Mouse (Mus musculus): Measurements from ENCODE around the gene Apoh. TPM values are rescaled to one million over a fixed set of nuclear protein-coding genes. Genes with fewer than 3 reads are reported as not detected.

Gene Apoh
- total and polyA plus RNA-seq, 2 experiments from 2014 or later, result 0.56 TPM; not detected in 1

DNA sequence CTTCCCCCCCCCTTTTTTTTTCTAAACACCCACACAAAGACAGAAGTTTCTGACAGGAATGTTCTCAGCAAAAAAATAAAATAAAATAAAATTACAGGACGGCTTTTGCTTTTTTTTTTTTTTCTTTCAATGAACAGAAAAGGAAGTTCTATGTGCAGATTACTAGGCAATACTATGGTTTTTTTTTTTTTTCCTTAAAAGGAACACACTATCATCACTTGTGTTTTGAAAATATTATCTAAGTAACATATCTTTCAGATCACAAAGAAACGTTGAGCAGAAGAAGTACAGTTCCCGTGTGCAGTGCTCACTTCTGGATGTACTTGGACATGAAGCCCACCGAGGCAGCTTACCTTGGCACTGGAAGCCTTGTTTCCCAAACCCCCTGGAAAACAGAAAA lies 2.9 kb upstream of the Apoh start:
- Histone ChIP-seq H3K4me3 (ENCODE audit: low read length) (no peak overlapping the region), H3K27ac (no peak overlapping the region), H3K36me3 (ENCODE audit: insufficient read depth, low read length) (no peaks in the 10 kb centered on the region), H3K4me2 (ENCODE audit: low read depth, low read length) (no peak overlapping the region), H3K9ac (replicated peaks; ENCODE audit: low read length) (no peak overlapping the region), H3K4me1 (ENCODE audit: insufficient read depth, low read length) (peaks cover 12% of the 10 kb centered on the region; the same call in 1 of the 2 replicates), H3K9me3 (ENCODE audit: low read length) (no peaks in the 10 kb centered on the region), H3K27me3 (ENCODE audit: insufficient read depth, low read length) (no peaks in the 10 kb centered on the region)
- TF ChIP-seq CTCF (IDR thresholded peaks at IDR 0.05; ENCODE audit: low read depth), result no peak
- 93% methylated on average over 4 of the region's 4 CpGs for WGBS
- DNase-seq (ENCODE audit: low spot score) (no peak), ATAC-seq (no peak)

DNA sequence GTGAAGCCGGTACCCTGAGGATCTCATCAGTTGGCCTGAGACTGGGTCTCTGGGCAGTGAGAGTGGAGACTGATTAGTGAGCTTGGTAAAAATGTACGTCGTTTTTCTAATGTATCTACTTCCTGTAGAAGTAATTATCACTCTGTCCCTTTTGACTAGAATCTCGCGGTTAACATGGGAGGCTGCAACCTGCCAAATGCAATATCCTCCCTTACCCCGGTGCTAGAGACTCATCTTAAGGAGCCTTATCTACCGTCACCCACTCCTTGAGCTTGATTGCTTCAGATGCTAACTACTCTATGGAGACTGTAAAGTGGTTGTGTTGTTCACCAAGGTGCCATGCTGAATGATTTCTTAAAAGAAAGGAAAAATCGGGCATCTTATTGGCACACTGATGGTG lies 1.4 kb upstream of the Apoh start:
- Histone ChIP-seq H3K27me3 (ENCODE audit: insufficient read depth, low read length) (no peaks in the 10 kb centered on the region), H3K9me3 (ENCODE audit: low read length) (no peaks in the 10 kb centered on the region), H3K9ac (replicated peaks; ENCODE audit: low read length) (peak overlapping the region; percentile 40), H3K27ac (no peak overlapping the region), H3K4me1 (ENCODE audit: insufficient read depth, low read length) (peaks cover 10% of the 10 kb centered on the region; the same call in 1 of the 2 replicates), H3K4me3 (ENCODE audit: low read length) (peak overlapping the region; percentile 88), H3K4me2 (ENCODE audit: low read depth, low read length) (peak overlapping the region; percentile 99), H3K36me3 (ENCODE audit: insufficient read depth, low read length) (no peaks in the 10 kb centered on the region)
- WGBS, result 38% methylated on average over 8 of the region's 8 CpGs
- no peak for ATAC-seq
- no peak for TF ChIP-seq CTCF (IDR thresholded peaks at IDR 0.05; ENCODE audit: low read depth)
- no peak for DNase-seq (ENCODE audit: low spot score)

- DNase-seq (ENCODE audit: low spot score) (peak; percentile 99), ATAC-seq (peak; percentile 96)
- under 1% methylated on average over 53 of the region's 63 CpGs for WGBS
- H3K4me2 ChIP-seq (ENCODE audit: low read depth, low read length), result peak within 1 kb of the TSS; percentile 99
- H3K9ac ChIP-seq (replicated peaks; ENCODE audit: low read length), result peak within 1 kb of the TSS; percentile 88
- TF ChIP-seq CTCF (IDR thresholded peaks at IDR 0.05; ENCODE audit: low read depth), result no peak
- H3K27me3 ChIP-seq (ENCODE audit: insufficient read depth, low read length), result no peaks in the 10 kb centered on the region
- H3K36me3 ChIP-seq (ENCODE audit: insufficient read depth, low read length), result no peaks in the 10 kb centered on the region
- peak within 1 kb of the TSS; percentile 88 for H3K27ac ChIP-seq
- H3K4me3 ChIP-seq (ENCODE audit: low read length), result peak within 1 kb of the TSS; percentile 88
- H3K4me1 ChIP-seq (ENCODE audit: insufficient read depth, low read length), result peaks cover 10% of the 10 kb centered on the region; the same call in 1 of the 2 replicates
- no peaks in the 10 kb centered on the region for H3K9me3 ChIP-seq (ENCODE audit: low read length)
Observed at GRCm38 (mm10) chr11:108343789-108344462, 772 bp downstream of the Apoh start, which contains the start of gene Prkca. Gene Prkca, minus strand, starts transcription at chr11:108343928.

GRCm38 (mm10) chr11:108344759-108345158 lies 1.6 kb downstream of the Apoh start:
- Histone ChIP-seq H3K27me3 (ENCODE audit: insufficient read depth, low read length) (no peaks in the 10 kb centered on the region), H3K36me3 (ENCODE audit: insufficient read depth, low read length) (no peaks in the 10 kb centered on the region), H3K4me3 (ENCODE audit: low read length) (peak overlapping the region; percentile 88), H3K27ac (no peak overlapping the region), H3K4me1 (ENCODE audit: insufficient read depth, low read length) (peaks cover 10% of the 10 kb centered on the region; the same call in 1 of the 2 replicates), H3K9me3 (ENCODE audit: low read length) (no peaks in the 10 kb centered on the region), H3K9ac (replicated peaks; ENCODE audit: low read length) (peak overlapping the region; percentile 88), H3K4me2 (ENCODE audit: low read depth, low read length) (peak overlapping the region; percentile 99)
- no peak for TF ChIP-seq CTCF (IDR thresholded peaks at IDR 0.05; ENCODE audit: low read depth)
- 44% methylated on average over 8 of the region's 8 CpGs for WGBS
- ATAC-seq (no peak), DNase-seq (ENCODE audit: low spot score) (no peak)

GRCm38 (mm10) chr11:108345321-108345720 lies 2.2 kb downstream of the Apoh start:
- TF ChIP-seq CTCF (IDR thresholded peaks at IDR 0.05; ENCODE audit: low read depth), result no peak
- H3K36me3 ChIP-seq (ENCODE audit: insufficient read depth, low read length), result no peaks in the 10 kb centered on the region
- H3K27me3 ChIP-seq (ENCODE audit: insufficient read depth, low read length), result no peaks in the 10 kb centered on the region
- H3K9ac ChIP-seq (replicated peaks; ENCODE audit: low read length), result no peak overlapping the region
- H3K27ac ChIP-seq, result no peak overlapping the region
- peaks cover 10% of the 10 kb centered on the region; the same call in 1 of the 2 replicates for H3K4me1 ChIP-seq (ENCODE audit: insufficient read depth, low read length)
- WGBS, result 89% methylated on average over 2 of the region's 2 CpGs
- H3K4me2 ChIP-seq (ENCODE audit: low read depth, low read length), result no peak overlapping the region
- no peak for ATAC-seq
- H3K4me3 ChIP-seq (ENCODE audit: low read length), result no peak overlapping the region
- DNase-seq (ENCODE audit: low spot score), result no peak
- no peaks in the 10 kb centered on the region for H3K9me3 ChIP-seq (ENCODE audit: low read length)

GRCm38 (mm10) chr11:108350799-108351198 lies 7.6 kb downstream of the Apoh start:
- no peaks in the 10 kb centered on the region for H3K36me3 ChIP-seq (ENCODE audit: insufficient read depth, low read length)
- H3K27ac ChIP-seq, result no peak overlapping the region
- no peak overlapping the region for H3K4me3 ChIP-seq (ENCODE audit: low read length)
- DNase-seq (ENCODE audit: low spot score) (no peak), ATAC-seq (no peak)
- H3K9ac ChIP-seq (replicated peaks; ENCODE audit: low read length), result no peak overlapping the region
- H3K4me1 ChIP-seq (ENCODE audit: insufficient read depth, low read length), result no peaks in the 10 kb centered on the region
- no peaks in the 10 kb centered on the region for H3K27me3 ChIP-seq (ENCODE audit: insufficient read depth, low read length)
- 81% methylated on average over 4 of the region's 4 CpGs for WGBS
- H3K9me3 ChIP-seq (ENCODE audit: low read length), result no peaks in the 10 kb centered on the region
- TF ChIP-seq CTCF (IDR thresholded peaks at IDR 0.05; ENCODE audit: low read depth), result no peak
- no peak overlapping the region for H3K4me2 ChIP-seq (ENCODE audit: low read depth, low read length)

DNA sequence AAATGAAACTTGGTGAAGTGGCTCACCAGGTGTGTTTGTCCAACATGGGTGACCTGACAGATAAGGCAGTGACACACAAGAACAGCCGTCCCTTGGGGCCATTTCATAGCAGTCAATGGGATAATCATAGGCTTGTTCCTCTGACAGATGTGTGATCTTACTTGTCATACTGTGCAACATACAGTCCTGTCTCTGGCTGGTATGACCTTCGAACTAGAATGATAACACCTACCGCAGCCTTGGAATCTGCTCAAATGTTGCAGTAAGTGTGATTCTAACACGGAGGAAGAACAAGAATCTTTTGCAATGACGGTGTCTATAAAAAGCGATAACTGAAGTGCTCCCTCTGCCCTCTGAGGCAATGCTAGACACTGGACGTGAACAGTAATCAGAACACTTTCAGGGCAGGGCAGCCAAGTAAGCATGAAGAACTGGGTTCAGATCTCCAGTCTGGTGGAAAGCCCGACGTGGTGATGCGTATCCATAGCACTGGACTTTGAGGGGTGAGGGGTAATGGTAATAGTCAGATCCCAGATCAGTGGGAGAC lies 9.8 kb downstream of the Apoh start:
- Histone ChIP-seq H3K4me3 (ENCODE audit: low read length) (no peak overlapping the region), H3K9ac (replicated peaks; ENCODE audit: low read length) (no peak overlapping the region), H3K27ac (no peak overlapping the region), H3K9me3 (ENCODE audit: low read length) (no peaks in the 10 kb centered on the region), H3K36me3 (ENCODE audit: insufficient read depth, low read length) (no peaks in the 10 kb centered on the region), H3K4me2 (ENCODE audit: low read depth, low read length) (no peak overlapping the region), H3K27me3 (ENCODE audit: insufficient read depth, low read length) (no peaks in the 10 kb centered on the region), H3K4me1 (ENCODE audit: insufficient read depth, low read length) (no peaks in the 10 kb centered on the region)
- WGBS, result 93% methylated on average over 10 of the region's 10 CpGs
- ATAC-seq (no peak), DNase-seq (ENCODE audit: low spot score) (no peak)
- TF ChIP-seq CTCF (IDR thresholded peaks at IDR 0.05; ENCODE audit: low read depth), result no peak

All from hindbrain, postnatal 0 days (tissue).